Mouse (Mus musculus): ENCODE measurements around the gene Ntrk2. TPM values are rescaled to one million over a fixed set of nuclear protein-coding genes. Genes with fewer than 3 reads are reported as not detected.

The Ntrk2 gene
- polyA plus RNA-seq, 1 experiment, result 0.81 TPM

DNA sequence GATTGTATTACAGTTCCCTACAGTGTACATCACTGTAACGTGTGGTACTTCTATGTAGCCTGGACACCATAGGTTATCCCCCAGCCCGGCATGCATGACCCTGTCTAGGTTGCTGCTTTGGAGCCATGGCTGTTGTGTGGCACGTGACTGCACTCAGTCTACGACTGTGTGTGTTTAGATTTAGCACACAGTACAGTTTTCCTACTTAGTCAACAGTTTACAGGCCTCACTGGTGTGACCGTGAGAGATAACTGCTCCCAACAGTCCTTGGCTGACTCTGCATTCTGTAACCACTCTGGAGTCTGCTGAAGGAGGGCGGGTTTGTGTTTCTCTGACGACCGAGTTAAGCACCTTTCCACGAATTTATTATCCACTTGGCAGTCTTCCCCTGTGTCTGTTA is 370.1 kb downstream of the Ntrk2 start:
- TF ChIP-seq CTCF (IDR thresholded peaks at IDR 0.05; ENCODE audit: extremely low read depth, insufficient read length, insufficient replicate concordance, low read depth, low read length) (no peak), POLR2A (IDR thresholded peaks at IDR 0.05; ENCODE audit: low read depth, low read length) (no peak)
- Histone ChIP-seq H3K4me1 (ENCODE audit: control insufficient read depth, insufficient read depth, insufficient read length, low read length) (no peaks in the 10 kb centered on the region), H3K4me3 (ENCODE audit: low read depth, low read length) (no peak overlapping the region), H3K27ac (ENCODE audit: insufficient read depth, low read depth, low read length) (no peak overlapping the region), H3K36me3 (ENCODE audit: control insufficient read depth, insufficient read depth, low read length) (no peaks in the 10 kb centered on the region), H3K27me3 (ENCODE audit: control insufficient read depth, insufficient read depth, low read length) (no peaks in the 10 kb centered on the region)
- WGBS, result 55% methylated on average over 9 of the region's 9 CpGs

- Histone ChIP-seq H3K36me3 (ENCODE audit: control insufficient read depth, insufficient read depth, low read length) (no peaks in the 10 kb centered on the region), H3K27me3 (ENCODE audit: control insufficient read depth, insufficient read depth, low read length) (no peaks in the 10 kb centered on the region), H3K4me3 (ENCODE audit: low read depth, low read length) (no peak overlapping the region), H3K27ac (ENCODE audit: insufficient read depth, low read depth, low read length) (no peak overlapping the region), H3K4me1 (ENCODE audit: control insufficient read depth, insufficient read depth, insufficient read length, low read length) (no peaks in the 10 kb centered on the region)
- 69% methylated on average over 9 of the region's 9 CpGs for WGBS
- TF ChIP-seq CTCF (IDR thresholded peaks at IDR 0.05; ENCODE audit: extremely low read depth, insufficient read length, insufficient replicate concordance, low read depth, low read length) (no peak), POLR2A (IDR thresholded peaks at IDR 0.05; ENCODE audit: low read depth, low read length) (no peak)
Measured at GRCm38 (mm10) chr13:59177003-59177402, 370.6 kb downstream of the Ntrk2 start.

GRCm38 (mm10) chr13:59179986-59180385 is 373.6 kb downstream of the Ntrk2 start:
- Histone ChIP-seq H3K4me3 (ENCODE audit: low read depth, low read length) (no peak overlapping the region), H3K27me3 (ENCODE audit: control insufficient read depth, insufficient read depth, low read length) (no peaks in the 10 kb centered on the region), H3K36me3 (ENCODE audit: control insufficient read depth, insufficient read depth, low read length) (no peaks in the 10 kb centered on the region), H3K27ac (ENCODE audit: insufficient read depth, low read depth, low read length) (no peak overlapping the region), H3K4me1 (ENCODE audit: control insufficient read depth, insufficient read depth, insufficient read length, low read length) (no peaks in the 10 kb centered on the region)
- WGBS, result 86% methylated on average over 4 of the region's 4 CpGs
- TF ChIP-seq POLR2A (IDR thresholded peaks at IDR 0.05; ENCODE audit: low read depth, low read length) (no peak), CTCF (IDR thresholded peaks at IDR 0.05; ENCODE audit: extremely low read depth, insufficient read length, insufficient replicate concordance, low read depth, low read length) (no peak)

DNA sequence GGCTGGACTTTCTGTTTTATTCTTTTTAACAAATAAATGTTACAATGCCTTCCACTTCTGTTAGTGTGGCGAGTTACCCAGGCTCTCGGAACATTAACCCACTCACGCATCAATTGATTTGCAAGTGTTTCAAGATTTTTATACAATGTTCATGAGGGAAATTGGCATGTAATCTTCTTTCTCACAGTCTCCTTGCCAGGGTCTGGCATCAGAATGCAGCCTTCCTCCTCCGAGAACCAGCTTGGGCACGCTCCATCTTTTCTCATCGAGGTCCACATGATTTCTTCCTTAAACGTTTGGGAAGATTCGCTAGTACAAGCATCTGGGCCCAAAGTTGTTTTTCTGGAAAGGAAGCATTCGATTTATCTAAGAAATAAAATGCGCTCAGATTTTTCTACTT is 374.4 kb downstream of the Ntrk2 start:
- Histone ChIP-seq H3K4me1 (ENCODE audit: control insufficient read depth, insufficient read depth, insufficient read length, low read length) (no peaks in the 10 kb centered on the region), H3K27ac (ENCODE audit: insufficient read depth, low read depth, low read length) (no peak overlapping the region), H3K4me3 (ENCODE audit: low read depth, low read length) (no peak overlapping the region), H3K27me3 (ENCODE audit: control insufficient read depth, insufficient read depth, low read length) (no peaks in the 10 kb centered on the region), H3K36me3 (ENCODE audit: control insufficient read depth, insufficient read depth, low read length) (no peaks in the 10 kb centered on the region)
- WGBS, result 83% methylated on average over 10 of the region's 10 CpGs
- TF ChIP-seq POLR2A (IDR thresholded peaks at IDR 0.05; ENCODE audit: low read depth, low read length), result no peak

DNA sequence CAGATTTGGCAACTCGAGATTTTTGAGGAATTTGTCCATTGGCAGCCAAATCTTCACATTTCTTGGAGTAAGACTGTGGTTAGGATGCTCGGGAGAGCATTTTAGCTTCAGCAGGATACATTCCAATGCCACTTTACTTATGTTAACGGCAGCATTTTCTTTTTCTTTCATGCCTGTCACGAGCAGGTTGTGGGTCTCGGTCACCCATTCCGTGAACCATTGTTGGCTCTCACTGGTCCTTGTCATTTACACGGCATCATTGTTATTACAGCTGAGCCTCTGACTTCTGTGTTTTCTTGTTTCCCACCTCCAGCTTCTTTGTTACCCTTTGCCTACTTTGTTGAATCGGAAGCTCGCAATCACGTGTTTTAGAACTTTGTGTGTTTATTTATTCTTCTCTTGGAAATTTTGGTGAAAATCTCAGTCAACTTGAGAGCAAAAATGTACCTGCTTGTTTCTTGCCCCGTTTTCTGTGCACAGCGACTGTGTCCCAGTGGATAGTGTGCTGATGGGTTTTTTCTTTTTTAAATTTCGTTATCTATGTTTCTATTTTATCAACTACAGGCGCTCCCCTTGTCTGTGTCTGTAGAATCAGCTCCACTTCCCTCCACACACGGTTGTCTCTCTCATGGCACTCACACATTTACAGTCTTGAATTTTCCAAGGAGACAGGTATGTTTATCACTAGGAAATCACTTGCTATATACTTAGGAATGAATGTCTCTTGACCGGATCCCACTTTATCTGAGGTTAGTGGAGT is 375.0 kb downstream of the Ntrk2 start:
- Histone ChIP-seq H3K4me3 (ENCODE audit: low read depth, low read length) (no peak overlapping the region), H3K36me3 (ENCODE audit: control insufficient read depth, insufficient read depth, low read length) (no peaks in the 10 kb centered on the region), H3K27ac (ENCODE audit: insufficient read depth, low read depth, low read length) (no peak overlapping the region), H3K27me3 (ENCODE audit: control insufficient read depth, insufficient read depth, low read length) (no peaks in the 10 kb centered on the region), H3K4me1 (ENCODE audit: control insufficient read depth, insufficient read depth, insufficient read length, low read length) (no peaks in the 10 kb centered on the region)
- 65% methylated on average over 16 of the region's 16 CpGs for WGBS
- TF ChIP-seq POLR2A (IDR thresholded peaks at IDR 0.05; ENCODE audit: low read depth, low read length) (no peak), CTCF (IDR thresholded peaks at IDR 0.05; ENCODE audit: extremely low read depth, insufficient read length, insufficient replicate concordance, low read depth, low read length) (no peak)

DNA sequence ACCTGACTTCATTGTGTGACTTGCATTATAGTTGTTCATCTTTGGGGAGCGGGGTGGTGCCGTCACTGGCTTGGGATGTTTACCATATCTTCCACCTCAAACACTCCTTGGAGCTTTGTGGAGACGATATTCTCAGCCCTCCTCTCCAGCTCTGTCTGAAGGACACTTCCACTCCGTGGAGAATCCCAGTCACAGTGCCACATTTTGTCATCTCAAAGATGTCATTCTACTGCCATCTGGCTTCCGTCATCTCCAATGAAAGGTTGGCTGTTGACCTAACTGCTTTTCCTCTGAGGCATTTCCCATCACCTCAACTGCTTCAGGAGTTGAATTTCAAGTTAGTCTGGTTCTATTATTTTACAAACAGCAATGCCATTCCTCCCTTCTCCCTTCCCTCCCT is 376.3 kb downstream of the Ntrk2 start:
- 50% methylated on average over 5 of the region's 5 CpGs for WGBS
- Histone ChIP-seq H3K4me3 (ENCODE audit: low read depth, low read length) (no peak overlapping the region), H3K36me3 (ENCODE audit: control insufficient read depth, insufficient read depth, low read length) (no peaks in the 10 kb centered on the region), H3K4me1 (ENCODE audit: control insufficient read depth, insufficient read depth, insufficient read length, low read length) (no peaks in the 10 kb centered on the region), H3K27me3 (ENCODE audit: control insufficient read depth, insufficient read depth, low read length) (no peaks in the 10 kb centered on the region), H3K27ac (ENCODE audit: insufficient read depth, low read depth, low read length) (no peak overlapping the region)
- TF ChIP-seq CTCF (IDR thresholded peaks at IDR 0.05; ENCODE audit: extremely low read depth, insufficient read length, insufficient replicate concordance, low read depth, low read length) (no peak), POLR2A (IDR thresholded peaks at IDR 0.05; ENCODE audit: low read depth, low read length) (no peak)

Other genes with a start within 250 kb of the Ntrk2 start
- 2.7 and 3.7 TPM in 2 replicates for gene Slc28a3, start 195.7 kb upstream of the Ntrk2 start, polyA plus RNA-seq (2012; rRNA removed)